Mouse (Mus musculus) brain, embryonic 14.5 days (tissue): ENCODE measurements at regions not wholly inside any gene's neighbourhood (a gene's known extent, or its start where the extent isn't known, plus 50 kb on each side); places are given as distances from the start of the nearest gene placed in this dataset.

Source experiments
- CTCF ChIP-seq: fragments of 200-500 bp; IDR thresholded peaks from 2 replicates; pipeline ENCODE4 v1.5.1; 2012; ENCODE audit warnings: inconsistent platforms, mild to moderate bottlenecking, moderate library complexity, borderline replicate concordance; ENCODE audit not compliant: insufficient read depth, insufficient read length; ENCODE audit errors: extremely low read depth
- POLR2A ChIP-seq: fragments of 200-500 bp; IDR thresholded peaks from 2 replicates; pipeline ENCODE4 v1.6.1; 2012; ENCODE audit warnings: mild to moderate bottlenecking, inconsistent platforms, borderline replicate concordance; ENCODE audit not compliant: poor library complexity, insufficient read depth, insufficient read length, severe bottlenecking; ENCODE audit errors: extremely low read depth

DNA sequence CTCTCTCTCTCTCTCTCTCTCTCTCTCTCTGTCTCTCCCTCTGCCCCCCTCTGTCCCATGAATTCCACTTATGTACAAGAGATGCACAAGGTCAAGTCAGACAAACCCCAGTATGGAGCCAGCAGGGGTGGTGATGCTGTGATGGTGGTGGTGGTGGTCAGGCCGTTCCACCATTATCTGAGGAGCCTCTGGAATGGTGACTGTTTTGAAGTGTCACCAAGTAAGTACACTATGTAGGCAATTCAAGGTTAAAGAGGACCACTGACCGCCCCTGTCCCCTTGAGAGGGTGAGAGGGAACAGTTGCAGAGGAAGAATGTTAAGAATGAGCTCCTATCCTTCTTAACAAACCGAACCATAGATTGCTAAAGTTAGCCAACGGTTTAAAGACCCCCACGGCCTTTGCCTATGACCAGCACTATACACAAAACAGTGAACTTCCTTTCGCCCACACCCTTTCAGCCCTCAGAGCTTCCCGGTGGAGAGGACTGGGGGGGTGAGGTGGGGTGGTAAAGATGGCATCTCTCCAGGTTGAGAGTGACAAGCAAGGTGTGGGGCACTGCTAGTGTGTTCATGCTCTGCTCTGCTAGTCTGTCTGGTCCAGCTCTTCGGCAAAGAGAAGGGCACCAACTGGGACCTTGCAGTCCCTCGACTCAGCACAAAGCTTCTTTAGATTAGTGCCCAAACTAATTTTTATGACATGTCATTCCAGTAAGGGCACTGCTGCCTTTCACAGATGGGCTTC, 128.7 kb upstream of the Ankrd55 start:
- no peak for TF ChIP-seq POLR2A
- no peak for TF ChIP-seq CTCF
